In genomic region chr12:80917764-80918163, GRCm38 (mm10) we compare ENCODE assay signal across 8 mouse cellular contexts. TPM values are rescaled to one million over a fixed set of nuclear protein-coding genes. Genes with fewer than 3 reads are reported as not detected.
A peak's percentile ranks its signal among the peaks of the same experiment; 100 is the strongest.
DNase-seq lines count a peak whose midpoint lies in the region; ATAC-seq and TF ChIP-seq lines count a peak whose summit lies in the region.

No protein-coding gene starts in this region.

- no peak for ATAC-seq in forebrain, embryonic 15.5 days (replicated peaks)

- H3K4me3 ChIP-seq in ES-E14 (ENCODE audit: insufficient read depth in 1 of 2, low read depth in 1 of 2, low read length in 2 of 2, poor library complexity in 1 of 2, severe bottlenecking in 1 of 2): no peak overlapping the region
- no peak overlapping the region for H3K4me3 ChIP-seq in forebrain, embryonic 15.5 days

- no peaks in the 10 kb centered on the region for H3K9me3 ChIP-seq in ES-E14 (ENCODE audit: control insufficient read depth, insufficient read depth, low read depth, low read length)
- no peaks in the 10 kb centered on the region for H3K9me3 ChIP-seq in forebrain, embryonic 15.5 days

- peaks cover 6 to 7% of the 10 kb centered on the region in 2 experiments; a peak in 3 of 4 replicates for H3K4me1 ChIP-seq in ES-E14 (ENCODE audit: control insufficient read depth in 2 of 2, insufficient read depth in 2 of 2, low read length in 2 of 2, poor library complexity in 1 of 2)
- no peaks in the 10 kb centered on the region for H3K4me1 ChIP-seq in forebrain, embryonic 15.5 days

- no peak overlapping the region for H3K9ac ChIP-seq in ES-E14 (ENCODE audit: insufficient read depth, low read depth, low read length, poor library complexity, severe bottlenecking)
- no peak overlapping the region for H3K9ac ChIP-seq in forebrain, embryonic 15.5 days (replicated peaks)

- no peak overlapping the region for H3K4me2 ChIP-seq in forebrain, embryonic 15.5 days (replicated peaks)

- no peaks in the 10 kb centered on the region for H3K27me3 ChIP-seq in forebrain, embryonic 15.5 days

- WGBS in forebrain, embryonic 15.5 days: 63% methylated on average over 7 of the region's 7 CpGs

- in situ Hi-C loops in ES-E14 (cut with MboI; ENCODE audit: low sequenced_read_pairs in 2 of 2, unreplicated experiment in 2 of 2): no loop called here

- DNase-seq in kidney, adult 18-20 months: peak; percentile 51
- no peak for DNase-seq in kidney, postnatal 14 days
- DNase-seq in ES-E14 (ENCODE audit: low read depth, low spot score): peak; percentile 62
- DNase-seq in embryo, embryonic 10.5 days (ENCODE audit: low spot score): peak; percentile 29
- peak; percentile 16 for DNase-seq in mesoderm, embryonic 11.5 days (ENCODE audit: low read depth, low spot score)
- no peak for DNase-seq in layer of hippocampus, adult 18-20 months (ENCODE audit: low spot score in 2 of 2)
- no peak for DNase-seq in ovary, postnatal 10 days (ENCODE audit: low spot score)

- H3K36me3 ChIP-seq in ES-E14 (ENCODE audit: control insufficient read depth, insufficient read depth, low read length, poor library complexity, severe bottlenecking): no peaks in the 10 kb centered on the region
- no peaks in the 10 kb centered on the region for H3K36me3 ChIP-seq in forebrain, embryonic 15.5 days

- H3K27ac ChIP-seq in ES-E14 (ENCODE audit: insufficient read depth, low read depth, low read length, poor library complexity, severe bottlenecking): no peak overlapping the region
- H3K27ac ChIP-seq in forebrain, embryonic 15.5 days (replicated peaks): no peak overlapping the region

TF ChIP-seq in ES-E14, 5 proteins besides CTCF, POLR2A, EP300 and RAD21:
- no peak for TF ChIP-seq HCFC1 (IDR thresholded peaks at IDR 0.05; ENCODE audit: borderline replicate concordance, insufficient read depth, low read length)
- no peak for TF ChIP-seq MAFK (IDR thresholded peaks at IDR 0.05; ENCODE audit: insufficient read depth, low read depth, low read length)
- TF ChIP-seq ZNF384 (IDR thresholded peaks at IDR 0.05; ENCODE audit: low read depth, low read length): peak; percentile 56

RNA-seq across cellular contexts. Expression of gene Srsf5, which starts 27.5 kb away (rescaled TPM):
- total RNA-seq in ES-E14 (2012; rRNA removed): 396 and 508 TPM in 2 replicates
- 481 and 491 TPM in 2 replicates for polyA plus RNA-seq in forebrain, embryonic 15.5 days (2015; fragmentation: Nextera tagmentation; extraction: Ambion mirVana)
- total RNA-seq in layer of hippocampus, adult 18-20 months (2021): 100 to 1,000 TPM; 278 to 306 TPM

RNA-seq across cellular contexts. Expression of gene Slc10a1, which starts 50.7 kb away (rescaled TPM):
- total RNA-seq in ES-E14 (2012; rRNA removed): 0.54 and 0.79 TPM in 2 replicates
- 0.61 and 0.83 TPM in 2 replicates for polyA plus RNA-seq in forebrain, embryonic 15.5 days (2015; fragmentation: Nextera tagmentation; extraction: Ambion mirVana)
- not detected for total RNA-seq in layer of hippocampus, adult 18-20 months (2021)

Comparison
In these comparisons a context has a peak if more than half of its experiments do, and no peak if none do; other contexts are left out.
1. DNase-seq: peak in kidney, adult 18-20 months (single experiment), ES-E14 (single experiment), embryo, embryonic 10.5 days (single experiment) and mesoderm, embryonic 11.5 days (single experiment); none in kidney, postnatal 14 days (single experiment), layer of hippocampus, adult 18-20 months (0 of 2) and ovary, postnatal 10 days (single experiment).